Mouse (Mus musculus) heart, postnatal 14 days (tissue): ENCODE measurements around the gene Raver1. TPM values are rescaled to one million over a fixed set of nuclear protein-coding genes. Genes with fewer than 3 reads are reported as not detected.

Experiments
- DNase-seq, 2 experiments: peaks; one replicate each; pipeline ENCODE4 v3.0.0; 2021 to 2022
- intact Hi-C: fragments of 180-260 bp; cut with DNase I; formaldehyde crosslinking; loops from one replicate; pipeline ENCODE4 v1.15.1; 2025
- microRNA-seq, 2 experiments: library from miRNA; unstranded; fragments of <30 nt; microRNA quantifications; one replicate each; pipeline ENCODE4 v1.2.0; 2021 to 2022
- total RNA-seq, 2 experiments: library from RNA; stranded (reverse); gene quantifications; 2 replicates each; pipeline ENCODE4 v1.2.3; 2021

Gene Raver1
- total RNA-seq, 2 experiments from 2014 or later, result 27.4 to 31.2 TPM

DNA sequence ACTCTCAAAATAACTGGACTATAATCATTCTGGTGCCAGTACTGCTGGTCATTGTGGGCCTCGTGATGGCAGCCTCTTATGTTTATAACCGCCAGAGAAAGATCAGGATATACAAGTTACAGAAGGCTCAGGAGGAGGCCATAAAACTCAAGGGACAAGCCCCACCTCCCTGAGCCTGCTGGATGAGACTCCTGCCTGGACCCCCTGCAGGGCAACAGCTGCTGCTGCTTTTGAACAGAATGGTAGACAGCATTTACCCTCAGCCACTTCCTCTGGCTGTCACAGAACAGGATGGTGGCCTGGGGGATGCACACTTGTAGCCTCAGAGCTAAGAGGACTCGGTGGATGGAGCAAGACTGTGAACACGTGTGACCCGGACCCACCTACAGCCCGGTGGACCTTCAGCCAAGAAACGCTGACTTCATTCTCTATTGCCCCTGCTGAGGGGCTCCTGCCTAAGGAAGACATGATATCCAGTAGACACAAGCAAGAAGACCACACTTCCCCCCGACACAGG lies 64.0 kb downstream of the Raver1 start:
- intact Hi-C loops, result loop anchor here (2.0 kb wide), 1 partner anchor 25 kb away; the partner anchor contains the start of gene Mrpl4
- no peak for DNase-seq

DNA sequence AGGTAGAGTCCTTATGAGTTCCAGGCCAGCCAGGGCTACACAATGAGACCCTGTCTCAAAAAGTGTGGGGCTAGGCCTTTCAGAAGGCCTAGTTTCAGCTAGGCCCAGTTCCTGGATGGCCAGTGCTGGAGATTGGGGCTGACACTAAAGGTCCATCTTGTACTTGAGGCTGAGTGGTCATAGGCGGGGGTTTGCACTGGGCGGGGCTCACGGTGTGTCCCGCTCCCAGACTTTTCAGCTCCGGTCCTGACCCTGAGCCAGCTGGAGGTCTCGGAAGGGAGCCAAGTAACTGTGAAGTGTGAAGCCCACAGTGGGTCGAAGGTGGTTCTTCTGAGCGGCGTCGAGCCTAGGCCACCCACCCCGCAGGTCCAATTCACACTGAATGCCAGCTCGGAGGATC lies 65.0 kb downstream of the Raver1 start:
- no peak for DNase-seq
- intact Hi-C loops, result no loop called here

DNA sequence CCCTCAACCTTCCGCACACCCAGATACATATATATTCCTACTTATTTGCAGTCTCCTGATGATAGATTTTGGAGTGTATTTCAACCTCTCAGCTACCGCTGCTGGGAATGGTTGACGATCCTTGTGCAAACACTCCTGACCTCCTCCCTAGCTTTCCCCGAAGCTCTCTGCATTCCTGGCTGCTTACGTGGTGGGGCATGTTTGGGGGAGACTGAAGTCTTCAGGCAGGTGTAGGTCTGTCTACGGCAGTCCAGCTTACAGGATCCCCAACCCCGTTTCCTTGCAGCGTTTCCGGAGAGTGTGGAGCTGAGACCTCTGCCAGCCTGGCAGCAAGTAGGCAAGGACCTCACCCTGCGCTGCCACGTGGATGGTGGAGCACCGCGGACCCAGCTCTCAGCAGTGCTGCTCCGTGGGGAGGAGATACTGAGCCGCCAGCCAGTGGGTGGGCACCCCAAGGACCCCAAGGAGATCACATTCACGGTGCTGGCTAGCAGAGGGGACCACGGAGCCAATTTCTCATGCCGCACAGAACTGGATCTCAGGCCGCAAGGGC lies 66.5 kb downstream of the Raver1 start:
- no peak for DNase-seq
- intact Hi-C loops, result no loop called here

Small RNA genes lying within 50 kb of the gene (microRNA-seq; reads per million reads assigned to microRNA genes)
- gene Mir1900 (0 reads per million in 2 experiments), gene Mir7082 (0 to 1.6 reads per million in 2 experiments)

Other genes with a start within 250 kb of the Raver1 start
- 1 to 10 TPM; 4.6 to 5.0 TPM for gene A230050P20Rik, start 223.4 kb downstream of the Raver1 start, total RNA-seq
- 1 to 10 TPM; 1.9 TPM for gene Angptl6, start 212.3 kb downstream of the Raver1 start, total RNA-seq
- gene Ppan, start 203.8 kb downstream of the Raver1 start, total RNA-seq, result 1 to 10 TPM; 7.2 to 9.3 TPM
- 10 to 100 TPM; 93.5 to 99.7 TPM for gene Eif3g, start 193.4 kb downstream of the Raver1 start, total RNA-seq
- gene Dnmt1, start 132.1 kb downstream of the Raver1 start, total RNA-seq, result 10 to 100 TPM; 13.6 to 18.7 TPM
- gene S1pr2, start 115.2 kb downstream of the Raver1 start, total RNA-seq, result 1 to 10 TPM; 5.4 to 6.9 TPM
- 100 to 1,000 TPM; 116 to 123 TPM for gene Mrpl4, start 89.3 kb downstream of the Raver1 start, total RNA-seq
- 10 to 100 TPM in 1 of 2 experiments, 1 to 10 TPM in 1; 8.5 to 10.1 TPM for gene Icam1, start 76.0 kb downstream of the Raver1 start, total RNA-seq
- gene Icam4, start 62.6 kb downstream of the Raver1 start, total RNA-seq, result under 1 TPM; 0.37 to 0.38 TPM
- gene Icam5, start 59.9 kb downstream of the Raver1 start, total RNA-seq, result under 1 TPM in 1 of 2 experiments, not detected in 1; 0.12 TPM
- gene Zglp1, start 24.9 kb downstream of the Raver1 start, total RNA-seq, result not detected
- under 1 TPM; 0.26 to 0.39 TPM for gene Gm49373, start 18.9 kb downstream of the Raver1 start, total RNA-seq
- 10 to 100 TPM; 25.4 to 26.8 TPM for gene Fdx1l, start 18.4 kb downstream of the Raver1 start, total RNA-seq
- 1 to 10 TPM in 1 of 2 experiments, under 1 TPM in 1; 0.68 to 1.8 TPM for gene Gm38431, start within 50 bp of the Raver1 start, total RNA-seq
- 1 to 10 TPM; 9.2 TPM for gene Tyk2, start 39.2 kb upstream of the Raver1 start, total RNA-seq
- gene Cdc37, start 58.0 kb upstream of the Raver1 start, total RNA-seq, result 100 to 1,000 TPM; 151 to 157 TPM
- 10 to 100 TPM; 36.7 to 37.5 TPM for gene Pde4a, start 73.7 kb upstream of the Raver1 start, total RNA-seq
- gene Keap1, start 147.4 kb upstream of the Raver1 start, total RNA-seq, result 10 to 100 TPM; 38.6 to 40.8 TPM
- under 1 TPM; 0.27 to 0.45 TPM for gene S1pr5, start 156.4 kb upstream of the Raver1 start, total RNA-seq
- gene Atg4d, start 173.3 kb upstream of the Raver1 start, total RNA-seq, result 10 to 100 TPM; 73.3 to 85.0 TPM
- 10 to 100 TPM; 17.0 to 22.6 TPM for gene Kri1, start 196.0 kb upstream of the Raver1 start, total RNA-seq
- gene Cdkn2d, start 199.4 kb upstream of the Raver1 start, total RNA-seq, result 10 to 100 TPM; 17.9 to 21.1 TPM
- under 1 TPM in 1 of 2 experiments, not detected in 1; 0.12 TPM for gene Ap1m2, start 220.3 kb upstream of the Raver1 start, total RNA-seq
- 100 to 1,000 TPM; 105 to 116 TPM for gene Slc44a2, start 228.7 kb upstream of the Raver1 start, total RNA-seq